Mouse (Mus musculus) ES-Bruce4 (cell line): ENCODE measurements around the gene Acvr1b. TPM values are rescaled to one million over a fixed set of nuclear protein-coding genes. Genes with fewer than 3 reads are reported as not detected.

ENCODE experiments used
- H3K27ac ChIP-seq: 2 replicates; pipeline ENCODE4 v1.5.1; 2012; ENCODE audit warnings: low read length, inconsistent platforms; ENCODE audit not compliant: insufficient read depth
- H3K27me3 ChIP-seq: 2 replicates; pipeline ENCODE4 v1.6.1; 2012; ENCODE audit warnings: mild to moderate bottlenecking, low read length, inconsistent platforms; ENCODE audit not compliant: control insufficient read depth, poor library complexity, insufficient read depth, severe bottlenecking
- H3K36me3 ChIP-seq: 2 replicates; pipeline ENCODE4 v1.6.1; 2012; ENCODE audit warnings: inconsistent platforms, mild to moderate bottlenecking, low read length, moderate library complexity; ENCODE audit not compliant: control insufficient read depth, poor library complexity, insufficient read depth, severe bottlenecking
- H3K4me1 ChIP-seq: one replicate; pipeline ENCODE4 v1.8.1; 2011; ENCODE audit warnings: low read length; ENCODE audit not compliant: control insufficient read depth, insufficient read depth
- H3K4me3 ChIP-seq: 2 replicates; pipeline ENCODE4 v1.5.1; 2011; ENCODE audit warnings: low read depth, mild to moderate bottlenecking, low read length
- H3K9ac ChIP-seq: 2 replicates; pipeline ENCODE4 v1.6.1; 2012; ENCODE audit warnings: low read depth, mild to moderate bottlenecking, inconsistent platforms; ENCODE audit not compliant: poor library complexity, severe bottlenecking
- H3K9me3 ChIP-seq: replicated peaks from 2 replicates; pipeline ENCODE4 v1.6.1; 2012; ENCODE audit warnings: mild to moderate bottlenecking, low read length, inconsistent platforms; ENCODE audit not compliant: control insufficient read depth, poor library complexity, insufficient read depth, severe bottlenecking
- CTCF ChIP-seq: IDR thresholded peaks from one replicate; pipeline ENCODE4 v1.8.1; 2011; ENCODE audit warnings: low read depth, low read length
- EP300 ChIP-seq: IDR thresholded peaks from 2 replicates; pipeline ENCODE4 v1.6.1; 2011; ENCODE audit warnings: low read depth, low read length; ENCODE audit not compliant: insufficient read depth
- POLR2A ChIP-seq: IDR thresholded peaks from one replicate; pipeline ENCODE4 v1.8.1; 2011; ENCODE audit warnings: low read length; ENCODE audit not compliant: insufficient read depth
- polyA plus RNA-seq: library from polyadenylated mRNA; stranded (reverse); fragments of >200 nt; gene quantifications from 2 replicates; pipeline ENCODE4 v1.2.4, GENCODE M21; 2011; ENCODE audit warnings: low read depth; ENCODE audit not compliant: missing spikeins, insufficient read depth, insufficient read length

Acvr1b gene
- polyA plus RNA-seq, 1 experiment: 27.7 TPM

GRCm38 (mm10) chr15:101262502-101262901 lies 88.6 kb downstream of the Acvr1b start:
- Histone ChIP-seq H3K4me1 (peaks cover 4% of the 10 kb centered on the region), H3K9ac (no peak overlapping the region), H3K36me3 (no peaks in the 10 kb centered on the region), H3K27me3 (no peaks in the 10 kb centered on the region), H3K4me3 (no peak overlapping the region), H3K27ac (no peak overlapping the region), H3K9me3 (no peaks in the 10 kb centered on the region)
- TF ChIP-seq CTCF (no peak), EP300 (no peak), POLR2A (no peak)

Other genes with a start within 250 kb of the Acvr1b start
- gene Gm47841, start 126.7 kb upstream of the Acvr1b start, polyA plus RNA-seq: not detected in 2 replicates
- gene Fignl2, start 95.5 kb upstream of the Acvr1b start, polyA plus RNA-seq: 25.6 and 27.4 TPM in 2 replicates
- gene Ankrd33, start 58.3 kb upstream of the Acvr1b start, polyA plus RNA-seq: not detected in 2 replicates
- 2.7 and 2.9 TPM in 2 replicates for gene Acvrl1, start 45.5 kb upstream of the Acvr1b start, polyA plus RNA-seq
- gene Grasp, start 50.1 kb downstream of the Acvr1b start, polyA plus RNA-seq: 8.6 and 9.6 TPM in 2 replicates
- 29.4 and 31.9 TPM in 2 replicates for gene Nr4a1, start 80.2 kb downstream of the Acvr1b start, polyA plus RNA-seq
- 37.6 and 39.1 TPM in 2 replicates for gene Atg101, start 110.2 kb downstream of the Acvr1b start, polyA plus RNA-seq
- gene 6030408B16Rik, start 119.1 kb downstream of the Acvr1b start, polyA plus RNA-seq: not detected in 2 replicates
- gene Krt80, start 196.1 kb downstream of the Acvr1b start, polyA plus RNA-seq: 1.1 and 1.6 TPM in 2 replicates
- 30.7 and 36.4 TPM in 2 replicates for gene Krt7, start 237.0 kb downstream of the Acvr1b start, polyA plus RNA-seq